Mouse (Mus musculus) bone marrow macrophage, adult 2 months (primary cell): ENCODE results near the gene Dpp8.

Source experiments
- CTCF ChIP-seq: IDR thresholded peaks from 2 replicates; pipeline ENCODE4 v1.5.1; 2012; ENCODE audit warnings: low read depth, mild to moderate bottlenecking, low read length, moderate library complexity
- POLR2A ChIP-seq: IDR thresholded peaks from 2 replicates; pipeline ENCODE4 v1.6.1; 2012; ENCODE audit warnings: mild to moderate bottlenecking, low read depth, low read length, borderline replicate concordance

GRCm38 (mm10) chr9:65107893-65108292, 75.7 kb downstream of the Dpp8 start:
- TF ChIP-seq CTCF (no peak), POLR2A (no peak)
